Mouse (Mus musculus) small intestine, adult 2 months (tissue): ENCODE results near the gene Ncoa6. TPM values are rescaled to one million over a fixed set of nuclear protein-coding genes. Genes with fewer than 3 reads are reported as not detected.

Source experiments
- H3K27ac ChIP-seq: fragments of 200-500 bp; 2 replicates; pipeline ENCODE4 v1.5.1; 2012; ENCODE audit warnings: low read depth, low read length, control low read depth, inconsistent platforms; ENCODE audit not compliant: insufficient read depth
- H3K27me3 ChIP-seq: fragments of 200-500 bp; 2 replicates; pipeline ENCODE4 v1.6.1; 2012; ENCODE audit warnings: mild to moderate bottlenecking, moderate library complexity, low read length, inconsistent platforms; ENCODE audit not compliant: control insufficient read depth, insufficient read depth
- H3K36me3 ChIP-seq: fragments of 200-500 bp; 2 replicates; pipeline ENCODE4 v1.6.1; 2012; ENCODE audit warnings: mild to moderate bottlenecking, low read length, control low read depth, inconsistent platforms; ENCODE audit not compliant: control insufficient read depth, insufficient read depth
- H3K4me1 ChIP-seq: fragments of 200-500 bp; 2 replicates; pipeline ENCODE4 v1.6.1; 2012; ENCODE audit warnings: low read length, inconsistent platforms, mixed read lengths; ENCODE audit not compliant: control insufficient read depth, insufficient read depth, insufficient read length
- H3K4me3 ChIP-seq: fragments of 200-500 bp; 2 replicates; pipeline ENCODE4 v1.5.1; 2012; ENCODE audit warnings: low read depth, mild to moderate bottlenecking, control low read depth, inconsistent platforms, low read length, moderate library complexity
- CTCF ChIP-seq: fragments of 200-500 bp; IDR thresholded peaks from 2 replicates; pipeline ENCODE4 v1.5.1; 2012; ENCODE audit warnings: low read depth, mild to moderate bottlenecking, control low read depth, inconsistent platforms, low read length, moderate library complexity, mixed read lengths; ENCODE audit not compliant: insufficient replicate concordance, insufficient read length; ENCODE audit errors: extremely low read depth
- POLR2A ChIP-seq: fragments of 200-500 bp; IDR thresholded peaks from 2 replicates; pipeline ENCODE4 v1.6.1; 2012; ENCODE audit warnings: low read depth, mild to moderate bottlenecking, control low read depth, inconsistent platforms, low read length, moderate library complexity
- WGBS: fragments of 180-500 bp; shearing (Covaris S2); methylation state at CpG from one replicate; pipeline ENCODE4 v1.1.7; 2018; 5-methylcytosine and 5-hydroxymethylcytosine counted together
- polyA plus RNA-seq: library from polyadenylated mRNA; depleted of rRNA; stranded (reverse); fragments of >200 nt; gene quantifications from 2 replicates; pipeline ENCODE4 v1.2.3, GENCODE M21; 2012

The Ncoa6 gene
- polyA plus RNA-seq, 1 experiment: 57.0 TPM

GRCm38 (mm10) chr2:155380261-155381059 is 93.2 kb downstream of the Ncoa6 start, which contains the start of gene Trp53inp2:
TSS of gene Trp53inp2 (plus strand) at chr2:155381059.
- Histone ChIP-seq H3K27ac (peak within 1 kb of the TSS; percentile 94), H3K27me3 (no peaks in the 10 kb centered on the region)
- TF ChIP-seq CTCF (no peak), POLR2A (no peak)

GRCm38 (mm10) chr2:155376191-155376590 is 97.5 kb downstream of the Ncoa6 start:
- no peak overlapping the region for H3K4me3 ChIP-seq
- no peak for TF ChIP-seq CTCF
- H3K4me1 ChIP-seq: no peaks in the 10 kb centered on the region
- no peaks in the 10 kb centered on the region for H3K27me3 ChIP-seq
- H3K27ac ChIP-seq: no peak overlapping the region
- no peaks in the 10 kb centered on the region for H3K36me3 ChIP-seq
- WGBS: 87% methylated on average over 10 of the region's 10 CpGs

More at GRCm38 (mm10) chr2:155380261-155381059, 93.2 kb downstream of the Ncoa6 start, which contains the start of gene Trp53inp2:
- Histone ChIP-seq H3K4me1 (peaks cover 4% of the 10 kb centered on the region; the same call in 1 of the 2 replicates), H3K4me3 (peak within 1 kb of the TSS; percentile 76), H3K36me3 (no peaks in the 10 kb centered on the region)
- WGBS: 60% methylated on average over 8 of the region's 8 CpGs

- H3K36me3 ChIP-seq: no peaks in the 10 kb centered on the region
- H3K27ac ChIP-seq: no peak overlapping the region
- no peak overlapping the region for H3K4me3 ChIP-seq
- no peaks in the 10 kb centered on the region for H3K27me3 ChIP-seq
- peaks cover 5% of the 10 kb centered on the region; the same call in 1 of the 2 replicates for H3K4me1 ChIP-seq
- TF ChIP-seq POLR2A: no peak
- no peak for TF ChIP-seq CTCF
Observed at GRCm38 (mm10) chr2:155374521-155374920, 99.2 kb downstream of the Ncoa6 start.

- TF ChIP-seq CTCF (no peak), POLR2A (no peak)
- no peaks in the 10 kb centered on the region for H3K27me3 ChIP-seq
- WGBS: 25% methylated on average over 1 of the region's 1 CpGs
- peaks cover 5% of the 10 kb centered on the region; the same call in 1 of the 2 replicates for H3K4me1 ChIP-seq
- no peak overlapping the region for H3K4me3 ChIP-seq
- H3K36me3 ChIP-seq: no peaks in the 10 kb centered on the region
- H3K27ac ChIP-seq: no peak overlapping the region
Observed at GRCm38 (mm10) chr2:155373886-155374285, 99.8 kb downstream of the Ncoa6 start.

- no peaks in the 10 kb centered on the region for H3K27me3 ChIP-seq
- peaks cover 5% of the 10 kb centered on the region; the same call in 1 of the 2 replicates for H3K4me1 ChIP-seq
- no peak overlapping the region for H3K27ac ChIP-seq
- no peak overlapping the region for H3K4me3 ChIP-seq
- 74% methylated on average over 1 of the region's 1 CpGs for WGBS
- no peaks in the 10 kb centered on the region for H3K36me3 ChIP-seq
- TF ChIP-seq POLR2A (no peak), CTCF (no peak)
Observed at GRCm38 (mm10) chr2:155373302-155373701, 100.4 kb downstream of the Ncoa6 start.

- no peaks in the 10 kb centered on the region for H3K36me3 ChIP-seq
- TF ChIP-seq POLR2A (no peak), CTCF (no peak)
- H3K4me1 ChIP-seq: peaks cover 5% of the 10 kb centered on the region; the same call in 1 of the 2 replicates
- H3K27ac ChIP-seq: no peak overlapping the region
- 59% methylated on average over 4 of the region's 4 CpGs for WGBS
- no peak overlapping the region for H3K4me3 ChIP-seq
- no peaks in the 10 kb centered on the region for H3K27me3 ChIP-seq
Observed at GRCm38 (mm10) chr2:155372451-155372850, 101.2 kb downstream of the Ncoa6 start.

- 13% methylated on average over 7 of the region's 7 CpGs for WGBS
- Histone ChIP-seq H3K36me3 (no peaks in the 10 kb centered on the region), H3K4me1 (peaks cover 8% of the 10 kb centered on the region; the same call in 1 of the 2 replicates), H3K27ac (peak overlapping the region; percentile 72), H3K27me3 (no peaks in the 10 kb centered on the region), H3K4me3 (no peak overlapping the region)
- TF ChIP-seq CTCF: no peak
- no peak for TF ChIP-seq POLR2A
Observed at GRCm38 (mm10) chr2:155369333-155369883, 104.3 kb downstream of the Ncoa6 start.
